Mouse (Mus musculus) intestine, embryonic 15.5 days (tissue): Measurements from ENCODE around the gene Meox1. TPM values are rescaled to one million over a fixed set of nuclear protein-coding genes. Genes with fewer than 3 reads are reported as not detected.

Experiments
- ATAC-seq: fragments of 200-750 bp; cut with Nextera tagmentation; 2 replicates; pipeline ENCODE4 v1.8.0; 2017; ENCODE audit warnings: moderate TSS enrichment, moderate library complexity
- H3K27ac ChIP-seq: fragments of 300-500 bp; sonication (generic); 2 replicates; pipeline ENCODE4 v1.5.1; 2015; ENCODE audit warnings: mild to moderate bottlenecking, inconsistent platforms
- H3K27me3 ChIP-seq: fragments of 300-500 bp; sonication (generic); replicated peaks from 2 replicates; pipeline ENCODE4 v1.6.1; 2015; ENCODE audit warnings: inconsistent platforms
- H3K36me3 ChIP-seq: fragments of 300-500 bp; sonication (generic); 2 replicates; pipeline ENCODE4 v1.6.1; 2015; ENCODE audit warnings: inconsistent platforms
- H3K4me1 ChIP-seq: fragments of 300-500 bp; sonication (generic); replicated peaks from 2 replicates; pipeline ENCODE4 v1.6.1; 2015; ENCODE audit warnings: inconsistent platforms
- H3K4me2 ChIP-seq: fragments of 300-500 bp; sonication (generic); replicated peaks from 2 replicates; pipeline ENCODE4 v1.6.1; 2015; ENCODE audit warnings: mild to moderate bottlenecking, inconsistent platforms
- H3K4me3 ChIP-seq: fragments of 300-500 bp; sonication (generic); replicated peaks from 2 replicates; pipeline ENCODE4 v1.5.1; 2015; ENCODE audit warnings: inconsistent platforms
- H3K9ac ChIP-seq: fragments of 300-500 bp; sonication (generic); 2 replicates; pipeline ENCODE4 v1.6.1; 2015; ENCODE audit warnings: inconsistent platforms
- H3K9me3 ChIP-seq: fragments of 300-500 bp; sonication (generic); 2 replicates; pipeline ENCODE4 v1.6.1; 2016; ENCODE audit warnings: inconsistent platforms
- WGBS: fragments of 180-500 bp; shearing (Covaris S2); methylation state at CpG from one replicate; pipeline ENCODE4 v1.1.7; 2015; 5-methylcytosine and 5-hydroxymethylcytosine counted together
- polyA plus RNA-seq: library from polyadenylated mRNA; unstranded; fragments of >200 nt; fragmentation: Nextera tagmentation; extraction: Ambion mirVana; gene quantifications from 2 replicates; pipeline ENCODE4 v1.2.1, GENCODE M21; 2015

Gene Meox1
- polyA plus RNA-seq, 1 experiment from 2014 or later = 4.4 TPM

- WGBS = 2% methylated on average over 6 of the region's 6 CpGs
Measured at GRCm38 (mm10) chr11:101919660-101920059, 25.5 kb upstream of the Meox1 start.

GRCm38 (mm10) chr11:101918609-101919008 is 24.4 kb upstream of the Meox1 start:
- 61% methylated on average over 3 of the region's 3 CpGs for WGBS
- Histone ChIP-seq H3K4me1 (0 out of 2 replicates have a peak, but pooled peaks cover 4% of the 10 kb centered on the region), H3K9ac (no peak overlapping the region), H3K36me3 (no peaks in the 10 kb centered on the region), H3K4me2 (no peak overlapping the region), H3K27me3 (peaks cover 20% of the 10 kb centered on the region), H3K4me3 (no peak overlapping the region), H3K27ac (no peak overlapping the region), H3K9me3 (no peaks in the 10 kb centered on the region)
- ATAC-seq = no peak

More at GRCm38 (mm10) chr11:101919660-101920059, 25.5 kb upstream of the Meox1 start:
- Histone ChIP-seq H3K4me2 (no peak overlapping the region), H3K9ac (no peak overlapping the region), H3K27ac (no peak overlapping the region), H3K27me3 (peaks cover 18% of the 10 kb centered on the region), H3K9me3 (no peaks in the 10 kb centered on the region), H3K4me1 (0 out of 2 replicates have a peak, but pooled peaks cover 4% of the 10 kb centered on the region), H3K36me3 (no peaks in the 10 kb centered on the region), H3K4me3 (no peak overlapping the region)
- peak; percentile 47; the same call in 1 of the 2 replicates for ATAC-seq

- ATAC-seq = no peak
- WGBS = 66% methylated on average over 3 of the region's 3 CpGs
Measured at GRCm38 (mm10) chr11:101916772-101917171, 22.6 kb upstream of the Meox1 start.

GRCm38 (mm10) chr11:101913591-101913990 is 19.4 kb upstream of the Meox1 start:
- no peak overlapping the region for H3K9ac ChIP-seq

More at GRCm38 (mm10) chr11:101916772-101917171, 22.6 kb upstream of the Meox1 start:
- Histone ChIP-seq H3K9me3 (no peaks in the 10 kb centered on the region), H3K27me3 (peaks cover 20% of the 10 kb centered on the region), H3K4me2 (no peak overlapping the region), H3K4me3 (no peak overlapping the region), H3K9ac (no peak overlapping the region), H3K36me3 (no peaks in the 10 kb centered on the region), H3K27ac (no peak overlapping the region), H3K4me1 (0 out of 2 replicates have a peak, but pooled peaks cover 4% of the 10 kb centered on the region)

GRCm38 (mm10) chr11:101911855-101912579 is 17.8 kb upstream of the Meox1 start:
- 0 out of 2 replicates have a peak, but pooled peaks cover 3% of the 10 kb centered on the region for H3K4me1 ChIP-seq
- H3K4me3 ChIP-seq = no peak overlapping the region
- H3K9me3 ChIP-seq = no peaks in the 10 kb centered on the region
- ATAC-seq = no peak
- no peak overlapping the region for H3K27ac ChIP-seq
- no peak overlapping the region for H3K4me2 ChIP-seq
- WGBS = 66% methylated on average over 4 of the region's 4 CpGs
- H3K27me3 ChIP-seq = peaks cover 10% of the 10 kb centered on the region; the same call in 1 of the 2 replicates
- no peaks in the 10 kb centered on the region for H3K36me3 ChIP-seq
- H3K9ac ChIP-seq = no peak overlapping the region

More at GRCm38 (mm10) chr11:101913591-101913990, 19.4 kb upstream of the Meox1 start:
- no peaks in the 10 kb centered on the region for H3K9me3 ChIP-seq
- 0 out of 2 replicates have a peak, but pooled peaks cover 2% of the 10 kb centered on the region for H3K4me1 ChIP-seq
- no peaks in the 10 kb centered on the region for H3K36me3 ChIP-seq
- no peak overlapping the region for H3K4me3 ChIP-seq
- WGBS = 64% methylated on average over 8 of the region's 8 CpGs
- H3K27ac ChIP-seq = no peak overlapping the region
- no peak for ATAC-seq
- peaks cover 18% of the 10 kb centered on the region for H3K27me3 ChIP-seq
- no peak overlapping the region for H3K4me2 ChIP-seq

- H3K27me3 ChIP-seq = 0 out of 2 replicates have a peak, but pooled peaks cover 2% of the 10 kb centered on the region
- ATAC-seq = peak; percentile 53
- no peak overlapping the region for H3K4me2 ChIP-seq
Measured at GRCm38 (mm10) chr11:101910230-101910946, 16.2 kb upstream of the Meox1 start.

GRCm38 (mm10) chr11:101908777-101909176 is 14.6 kb upstream of the Meox1 start:
- Histone ChIP-seq H3K36me3 (no peaks in the 10 kb centered on the region), H3K27ac (no peak overlapping the region), H3K9ac (no peak overlapping the region), H3K4me2 (no peak overlapping the region), H3K9me3 (no peaks in the 10 kb centered on the region), H3K4me1 (0 out of 2 replicates have a peak, but pooled peaks cover 9% of the 10 kb centered on the region), H3K4me3 (no peak overlapping the region), H3K27me3 (no peaks in the 10 kb centered on the region)
- 52% methylated on average over 6 of the region's 6 CpGs for WGBS
- ATAC-seq = no peak

More at GRCm38 (mm10) chr11:101910230-101910946, 16.2 kb upstream of the Meox1 start:
- H3K9me3 ChIP-seq = no peaks in the 10 kb centered on the region
- no peak overlapping the region for H3K27ac ChIP-seq
- H3K4me3 ChIP-seq = no peak overlapping the region
- H3K9ac ChIP-seq = no peak overlapping the region
- no peaks in the 10 kb centered on the region for H3K36me3 ChIP-seq
- WGBS = 25% methylated on average over 21 of the region's 21 CpGs
- H3K4me1 ChIP-seq = 0 out of 2 replicates have a peak, but pooled peaks cover 5% of the 10 kb centered on the region

- H3K36me3 ChIP-seq = no peaks in the 10 kb centered on the region
- no peak overlapping the region for H3K4me2 ChIP-seq
- 0 out of 2 replicates have a peak, but pooled peaks cover 14% of the 10 kb centered on the region for H3K4me1 ChIP-seq
- no peak overlapping the region for H3K27ac ChIP-seq
- no peak overlapping the region for H3K4me3 ChIP-seq
- H3K27me3 ChIP-seq = no peaks in the 10 kb centered on the region
- H3K9me3 ChIP-seq = no peaks in the 10 kb centered on the region
- H3K9ac ChIP-seq = no peak overlapping the region
- WGBS = 29% methylated on average over 13 of the region's 13 CpGs
- peak; percentile 45; the same call in 1 of the 2 replicates for ATAC-seq
Measured at GRCm38 (mm10) chr11:101905115-101905514, 10.9 kb upstream of the Meox1 start.

- Histone ChIP-seq H3K9me3 (no peaks in the 10 kb centered on the region), H3K4me2 (no peak overlapping the region), H3K27me3 (no peaks in the 10 kb centered on the region), H3K36me3 (no peaks in the 10 kb centered on the region), H3K27ac (no peak overlapping the region), H3K4me1 (peaks cover 18% of the 10 kb centered on the region), H3K9ac (no peak overlapping the region), H3K4me3 (no peak overlapping the region)
- ATAC-seq = no peak
- WGBS = 12% methylated on average over 8 of the region's 8 CpGs
Measured at GRCm38 (mm10) chr11:101901309-101901708, 7.1 kb upstream of the Meox1 start.

GRCm38 (mm10) chr11:101898328-101898727 is 4.2 kb upstream of the Meox1 start:
- Histone ChIP-seq H3K27me3 (0 out of 2 replicates have a peak, but pooled peaks cover 5% of the 10 kb centered on the region), H3K4me3 (no peak overlapping the region), H3K4me2 (no peak overlapping the region), H3K9me3 (no peaks in the 10 kb centered on the region), H3K9ac (no peak overlapping the region), H3K36me3 (no peaks in the 10 kb centered on the region), H3K4me1 (peaks cover 21% of the 10 kb centered on the region), H3K27ac (no peak overlapping the region)
- ATAC-seq = no peak
- WGBS = 91% methylated on average over 4 of the region's 4 CpGs

- Histone ChIP-seq H3K4me1 (peaks cover 21% of the 10 kb centered on the region), H3K9ac (no peak overlapping the region), H3K27me3 (peaks cover 14% of the 10 kb centered on the region; the same call in 1 of the 2 replicates), H3K4me2 (no peak overlapping the region), H3K27ac (no peak overlapping the region), H3K36me3 (no peaks in the 10 kb centered on the region), H3K4me3 (no peak overlapping the region), H3K9me3 (no peaks in the 10 kb centered on the region)
- ATAC-seq = peak; percentile 39; the same call in 1 of the 2 replicates
- WGBS = 33% methylated on average over 13 of the region's 13 CpGs
Measured at GRCm38 (mm10) chr11:101896546-101897361, 2.6 kb upstream of the Meox1 start.
